Mouse (Mus musculus) right cerebral cortex, adult 2 months (tissue): ENCODE measurements at regions not wholly inside any gene's neighbourhood (a gene's known extent, or its start where the extent isn't known, plus 50 kb on each side); places are given as distances from the start of the nearest gene placed in this dataset.

Experiments
- DNase-seq, 2 experiments: peaks; one replicate each; pipeline ENCODE4 v3.0.0; 2021 to 2022; ENCODE audit warnings: low spot score in 2 of 2

DNA sequence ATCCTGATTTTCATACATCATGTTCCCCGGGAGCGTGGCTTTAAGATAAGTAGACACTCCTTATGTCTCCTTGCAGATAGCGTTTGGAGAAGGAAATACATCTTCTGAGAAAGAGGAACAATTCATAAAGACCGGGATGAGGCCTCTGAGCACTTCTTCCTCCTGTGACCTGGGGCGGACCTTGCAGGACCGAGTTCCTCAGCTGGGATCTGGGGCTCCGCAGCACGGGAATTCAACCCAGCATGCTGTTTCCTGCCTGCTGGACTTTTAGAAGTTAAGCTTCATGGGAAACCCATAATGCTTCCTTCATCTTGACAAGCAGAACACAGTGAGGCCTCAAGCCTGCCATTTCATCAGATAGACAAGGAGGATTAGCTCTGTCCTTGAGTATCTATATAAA is 491.4 kb downstream of the Fam19a5 start:
- DNase-seq, result no peak

GRCm38 (mm10) chr15:88036146-88037000 is 492.3 kb downstream of the Fam19a5 start:
- DNase-seq, result peak in 1 of 2 experiments; percentile 4

- DNase-seq, result no peak
These were observed 493.5 kb downstream of the Fam19a5 start for GRCm38 (mm10) chr15:88037606-88038005.

DNA sequence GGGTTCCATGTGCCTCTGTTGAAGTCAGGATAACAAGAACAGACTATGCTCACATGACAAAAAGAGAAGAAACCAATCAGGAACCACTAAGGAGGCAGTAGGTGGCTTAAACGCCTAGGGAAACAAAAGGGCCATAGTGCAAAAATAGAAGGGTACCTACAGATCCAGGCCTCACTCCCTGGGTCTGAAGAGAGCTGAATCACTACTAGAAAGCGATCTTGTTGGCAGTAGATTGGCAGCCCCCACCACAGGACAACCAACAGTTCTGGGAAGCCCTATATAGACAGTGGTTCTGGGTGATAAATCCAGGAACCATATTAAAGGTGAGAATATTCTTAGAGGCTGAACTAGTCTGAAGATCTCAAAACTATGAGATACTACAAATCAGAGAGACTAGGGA is 498.7 kb downstream of the Fam19a5 start:
- no peak for DNase-seq

DNA sequence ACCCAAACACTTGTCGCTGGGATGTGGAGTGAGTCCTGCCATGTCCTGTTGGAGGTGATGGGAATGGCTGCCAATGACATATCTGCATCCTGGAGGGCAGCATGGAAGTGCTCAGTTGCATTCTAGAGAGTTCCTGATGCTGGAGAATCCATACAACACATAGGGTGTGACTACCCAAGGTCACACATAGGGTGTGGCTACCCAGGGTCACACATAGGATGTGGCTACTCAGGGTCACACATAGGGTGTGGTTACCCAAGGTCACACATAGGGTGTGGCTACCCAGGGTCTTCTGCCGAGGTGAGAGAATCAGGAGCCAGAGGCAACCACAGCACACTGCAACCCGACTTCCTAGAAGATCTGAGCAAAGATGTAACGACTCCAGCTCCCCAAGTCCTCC is 514.0 kb downstream of the Fam19a5 start:
- DNase-seq, result no peak

DNA sequence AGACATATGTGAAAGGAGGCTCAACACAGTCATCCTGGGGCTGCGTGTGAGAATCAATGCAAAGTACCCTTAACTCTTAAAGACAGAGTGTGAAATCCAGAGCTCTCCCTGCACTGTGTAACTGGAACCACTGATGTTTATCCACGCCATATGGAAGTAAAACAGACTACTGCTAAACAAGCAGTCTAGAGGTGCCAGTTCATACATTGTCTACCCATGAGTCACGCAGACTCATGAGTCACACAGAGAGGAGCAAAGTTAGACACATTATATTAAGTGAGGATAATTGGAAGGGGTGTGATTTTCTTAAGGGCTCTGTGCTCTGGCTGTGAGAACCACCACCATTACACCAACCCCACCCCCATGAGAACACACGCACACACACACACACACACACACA is 516.8 kb downstream of the Fam19a5 start:
- DNase-seq, result peak in 1 of 2 experiments; percentile 7

DNA sequence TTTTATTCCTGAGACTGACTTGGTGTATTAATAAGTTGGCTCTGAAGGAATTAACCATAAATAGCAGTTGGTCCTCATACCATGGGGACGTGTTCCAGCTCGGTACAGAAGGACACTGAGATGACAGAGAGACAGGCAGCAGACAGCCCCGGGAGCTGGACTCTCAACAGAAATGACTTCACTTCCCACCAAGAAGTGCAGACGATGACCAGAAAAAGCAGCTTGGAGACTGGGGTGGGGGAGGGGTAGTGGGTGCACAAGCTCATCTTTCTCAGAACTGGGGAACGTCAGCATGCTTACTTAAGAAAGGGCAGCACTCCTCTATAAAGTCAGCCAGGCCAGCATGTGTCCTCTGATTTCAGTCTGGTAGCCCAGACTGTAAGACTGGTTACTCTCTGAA is 518.9 kb downstream of the Fam19a5 start:
- no peak for DNase-seq

DNA sequence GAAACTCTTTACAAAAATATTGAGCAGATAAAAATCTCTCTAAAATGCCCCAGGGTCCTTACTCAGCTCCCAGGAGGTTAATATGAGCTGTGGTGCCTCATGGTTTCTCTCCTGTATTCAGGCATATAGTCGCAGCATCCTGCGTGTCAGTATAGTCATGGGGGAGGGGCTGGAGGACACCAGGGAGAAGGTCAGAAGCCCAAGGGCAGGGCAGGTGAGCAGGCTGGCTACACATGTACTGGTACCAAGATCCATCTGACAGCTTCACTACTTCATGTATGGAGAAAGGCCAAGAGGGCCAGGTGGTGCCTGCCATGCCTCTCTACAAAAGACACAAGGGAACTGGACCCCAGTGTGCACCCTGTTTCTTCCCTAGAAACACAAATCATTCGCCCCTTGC is 524.4 kb downstream of the Fam19a5 start:
- DNase-seq, result no peak

GRCm38 (mm10) chr15:88072676-88073075 is 527.4 kb upstream of the Zdhhc25 start:
- no peak for DNase-seq

GRCm38 (mm10) chr15:88083911-88084310 is 516.2 kb upstream of the Zdhhc25 start:
- DNase-seq, result no peak

GRCm38 (mm10) chr15:88085631-88086030 is 514.5 kb upstream of the Zdhhc25 start:
- no peak for DNase-seq

DNA sequence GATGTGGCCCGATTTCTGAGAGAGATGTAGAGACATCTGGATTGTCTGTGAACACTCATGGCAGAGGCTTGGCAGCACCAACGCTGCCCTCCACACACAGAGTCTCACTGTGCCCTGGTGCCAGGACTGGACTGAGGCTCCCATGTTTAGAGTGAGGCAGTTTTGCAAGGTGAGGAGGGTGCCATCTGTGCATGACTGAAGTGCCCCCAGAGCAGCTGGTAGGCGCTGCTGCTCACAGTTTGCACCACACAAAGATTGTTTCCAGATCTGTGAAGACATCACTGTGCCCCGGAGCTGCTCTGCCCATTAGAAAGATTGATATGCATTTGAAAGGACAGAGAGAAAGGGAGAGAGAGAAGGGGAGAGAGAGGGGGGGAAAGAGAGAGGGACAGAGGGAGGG is 510.6 kb upstream of the Zdhhc25 start:
- no peak for DNase-seq

DNA sequence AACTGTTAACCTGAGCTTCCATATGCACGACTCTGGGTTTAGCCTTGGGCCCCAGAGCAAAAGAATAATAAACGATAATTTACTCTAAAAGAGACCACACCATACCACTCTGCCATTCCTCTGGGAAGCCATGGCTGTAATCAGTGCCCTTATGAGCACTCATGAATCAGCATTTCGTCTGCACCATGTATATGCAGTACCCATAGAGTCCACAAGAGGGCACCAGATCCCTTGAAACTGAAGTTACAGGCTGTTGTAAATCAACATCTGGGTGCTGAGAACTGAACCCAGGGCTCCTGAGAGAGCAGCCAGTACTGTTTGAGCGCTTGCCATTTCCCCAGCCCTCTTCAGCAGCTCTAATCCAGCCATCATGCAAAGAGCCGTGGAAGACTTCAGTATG is 508.7 kb upstream of the Zdhhc25 start:
- DNase-seq, result no peak

- DNase-seq, result no peak
These were observed 479.7 kb upstream of the Zdhhc25 start for GRCm38 (mm10) chr15:88120376-88120775.

GRCm38 (mm10) chr15:88123907-88124523 is 476.1 kb upstream of the Zdhhc25 start:
- peak in 1 of 2 experiments; percentile 11 for DNase-seq

GRCm38 (mm10) chr15:88146118-88146517 is 454.0 kb upstream of the Zdhhc25 start:
- peak; percentile 76 to 88 for DNase-seq

DNA sequence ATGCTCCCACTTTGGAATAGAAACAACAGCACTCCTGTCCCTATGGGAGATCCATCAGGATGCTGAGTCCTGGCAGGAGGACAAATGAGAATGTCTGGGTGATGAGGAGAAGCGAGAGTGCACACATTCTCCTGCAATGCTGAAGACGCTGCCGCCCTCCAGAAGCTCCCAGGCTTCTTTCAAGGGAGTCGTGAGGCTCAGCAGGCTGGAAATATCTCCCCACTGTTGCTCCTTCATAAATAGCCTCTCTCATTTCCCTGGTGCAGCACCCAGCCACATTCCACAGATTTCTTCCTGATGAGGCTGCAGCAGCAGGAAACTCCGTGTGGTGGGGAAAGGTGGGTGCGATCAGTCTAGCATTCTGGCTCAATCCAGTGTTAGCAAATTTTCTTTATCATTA is 448.9 kb upstream of the Zdhhc25 start:
- peak; percentile 23 to 35 for DNase-seq

GRCm38 (mm10) chr15:88159618-88160170 is 440.4 kb upstream of the Zdhhc25 start:
- no peak for DNase-seq

GRCm38 (mm10) chr15:88160291-88160690 is 439.8 kb upstream of the Zdhhc25 start:
- DNase-seq, result no peak

- peak; percentile 12 to 25 for DNase-seq
These were observed 436.7 kb upstream of the Zdhhc25 start for GRCm38 (mm10) chr15:88163438-88163837.

DNA sequence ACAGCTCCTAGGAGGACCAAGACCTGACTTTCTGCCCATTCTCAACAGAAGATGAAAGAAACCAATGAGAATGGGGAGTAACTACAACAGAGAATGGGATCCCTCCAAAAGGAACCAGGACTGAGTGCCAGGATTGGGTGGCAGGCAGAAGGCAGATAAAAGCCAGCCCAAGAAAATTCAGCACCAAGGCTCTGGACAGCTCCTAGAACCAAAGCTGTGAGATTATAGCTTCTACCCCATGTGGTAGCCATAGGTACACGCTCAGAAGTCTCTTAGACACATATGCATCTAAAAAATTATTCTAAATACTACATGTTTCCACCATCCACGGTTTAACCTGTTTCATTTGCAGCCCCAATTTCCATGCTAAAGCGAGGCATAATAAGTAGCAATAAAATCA is 425.8 kb upstream of the Zdhhc25 start:
- DNase-seq, result no peak

DNA sequence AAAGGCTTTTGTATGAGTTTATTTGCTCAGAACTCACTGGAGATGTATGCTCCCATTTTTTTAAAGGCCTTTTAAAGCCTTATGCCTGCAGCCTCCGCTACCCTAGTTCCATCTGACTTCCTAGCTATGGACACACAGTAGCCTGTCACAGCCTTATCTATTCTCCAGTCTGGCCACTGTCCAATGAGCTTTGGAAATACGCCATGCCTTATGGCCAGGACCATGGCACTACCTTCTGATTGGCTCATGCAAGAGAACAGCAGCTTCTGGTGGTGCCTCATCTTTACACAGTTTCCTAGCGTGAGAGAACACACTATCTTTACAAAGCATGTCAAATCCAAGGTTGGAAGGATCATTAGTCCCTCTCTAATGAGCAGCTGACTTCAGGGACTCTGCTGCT is 424.1 kb upstream of the Zdhhc25 start:
- no peak for DNase-seq

GRCm38 (mm10) chr15:88196539-88196938 is 403.6 kb upstream of the Zdhhc25 start:
- peak; percentile 10 to 22 for DNase-seq
